Mouse (Mus musculus) hindbrain, postnatal 0 days (tissue): Measurements from ENCODE around the gene Fibcd1. TPM values are rescaled to one million over a fixed set of nuclear protein-coding genes. Genes with fewer than 3 reads are reported as not detected.

Experiments used
- ATAC-seq: fragments of 200-750 bp; cut with Nextera tagmentation; 2 replicates; pipeline ENCODE4 v1.8.0; 2017; ENCODE audit warnings: mild to moderate bottlenecking, moderate TSS enrichment, moderate library complexity
- DNase-seq: peaks from one replicate; pipeline ENCODE4 v3.0.0-alpha.2; 2015; ENCODE audit warnings: low spot score
- H3K27ac ChIP-seq: fragments of 300-500 bp; sonication (generic); 2 replicates; pipeline ENCODE4 v1.5.1; 2014; ENCODE audit warnings: mild to moderate bottlenecking
- H3K27me3 ChIP-seq: fragments of 300-500 bp; sonication (generic); 2 replicates; pipeline ENCODE4 v1.6.1; 2014; ENCODE audit warnings: low read length, mixed read lengths; ENCODE audit not compliant: insufficient read depth
- H3K36me3 ChIP-seq: fragments of 300-500 bp; sonication (generic); 2 replicates; pipeline ENCODE4 v1.6.1; 2014; ENCODE audit warnings: low read length, mixed read lengths; ENCODE audit not compliant: insufficient read depth
- H3K4me1 ChIP-seq: fragments of 300-500 bp; sonication (generic); 2 replicates; pipeline ENCODE4 v1.6.1; 2014; ENCODE audit warnings: antibody characterized with exemption, low read length, mixed read lengths; ENCODE audit not compliant: insufficient read depth
- H3K4me2 ChIP-seq: fragments of 300-500 bp; sonication (generic); 2 replicates; pipeline ENCODE4 v1.6.1; 2014; ENCODE audit warnings: low read depth, mild to moderate bottlenecking, low read length, moderate library complexity, mixed read lengths
- H3K4me3 ChIP-seq: fragments of 300-500 bp; sonication (generic); 2 replicates; pipeline ENCODE4 v1.5.1; 2014; ENCODE audit warnings: low read length
- H3K9ac ChIP-seq: fragments of 300-500 bp; sonication (generic); replicated peaks from 2 replicates; pipeline ENCODE4 v1.6.1; 2014; ENCODE audit warnings: mild to moderate bottlenecking, low read length, moderate library complexity, mixed read lengths
- H3K9me3 ChIP-seq: fragments of 300-500 bp; sonication (generic); 2 replicates; pipeline ENCODE4 v1.6.1; 2016; ENCODE audit warnings: low read length, mixed read lengths
- CTCF ChIP-seq: IDR thresholded peaks from 2 replicates; pipeline ENCODE4 v1.5.1; 2016; ENCODE audit warnings: antibody characterized with exemption, control low read depth, low read depth
- WGBS: fragments of 180-500 bp; shearing (Covaris S2); extraction: QIAGEN DNeasy Blood & Tissue Kit; methylation state at CpG from one replicate; pipeline ENCODE4 v1.1.7; 2014; 5-methylcytosine and 5-hydroxymethylcytosine counted together
- polyA plus RNA-seq: library from polyadenylated mRNA; unstranded; fragments of >200 nt; fragmentation: Nextera tagmentation; extraction: Ambion mirVana; gene quantifications from 2 replicates; pipeline ENCODE4 v1.2.1, GENCODE M21; 2015
- total RNA-seq: library from RNA; depleted of rRNA; stranded (reverse); fragments of >200 nt; gene quantifications from 2 replicates; pipeline ENCODE4 v1.2.3, GENCODE M21; 2014; rRNA removed

The Fibcd1 gene
- total RNA-seq: 27.3 and 28.9 TPM in 2 replicates
- polyA plus RNA-seq: 8.7 and 9.1 TPM in 2 replicates

DNA sequence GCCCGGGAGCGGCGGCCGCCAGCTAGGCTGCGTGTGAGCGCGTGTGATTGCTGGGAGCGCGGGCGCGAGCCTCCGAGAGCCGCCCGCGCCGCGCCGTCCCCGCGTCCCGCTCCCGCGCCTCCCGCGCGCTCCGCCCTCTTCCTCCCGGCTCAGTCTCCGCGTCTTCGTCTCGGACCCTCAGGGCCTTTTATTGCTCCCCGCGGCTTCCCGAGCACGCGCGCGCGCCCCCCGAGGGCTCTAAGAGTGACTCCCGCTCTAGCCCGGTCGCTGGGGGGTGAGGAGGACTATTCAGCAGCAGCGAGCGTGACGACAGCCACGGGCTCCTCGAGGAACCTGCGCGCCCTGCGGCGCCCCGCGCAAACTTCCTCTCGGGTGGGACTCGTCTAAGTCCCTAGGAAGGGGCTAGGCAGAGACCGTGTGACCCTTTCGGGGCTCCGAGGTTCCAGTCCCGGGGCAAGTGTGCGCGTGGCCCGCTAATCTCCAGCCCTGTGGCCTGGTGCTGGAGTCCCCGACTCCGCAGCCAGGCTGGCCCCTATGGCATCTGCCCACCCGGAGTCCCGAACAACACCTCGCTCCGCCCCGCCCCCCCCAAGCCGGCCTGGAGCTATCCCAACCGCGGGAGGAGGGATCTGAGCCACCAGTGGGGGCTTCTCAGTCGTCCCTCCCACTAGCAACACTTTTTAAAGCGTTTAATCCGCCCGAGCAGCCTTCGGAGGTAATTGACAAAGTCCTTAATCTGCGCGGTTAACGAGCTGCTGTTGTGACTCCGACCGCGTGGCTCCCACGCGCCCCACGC lies at the start of gene Fibcd1:
Fibcd1 (minus strand) TSS at position 110 of the 796 bp plus-strand sequence.
- Histone ChIP-seq H3K27ac (no peak within 1 kb of the TSS), H3K4me1 (peaks cover 10% of the 10 kb centered on the region; the same call in 1 of the 2 replicates), H3K4me2 (peak within 1 kb of the TSS; percentile 86), H3K9ac (peak within 1 kb of the TSS; percentile 58), H3K36me3 (no peaks in the 10 kb centered on the region), H3K4me3 (peak within 1 kb of the TSS; percentile 51), H3K27me3 (no peaks in the 10 kb centered on the region), H3K9me3 (no peaks in the 10 kb centered on the region)
- TF ChIP-seq CTCF: no peak
- DNase-seq: peak; percentile 63
- under 1% methylated on average over 79 of the region's 88 CpGs for WGBS
- peak; percentile 44 for ATAC-seq

DNA sequence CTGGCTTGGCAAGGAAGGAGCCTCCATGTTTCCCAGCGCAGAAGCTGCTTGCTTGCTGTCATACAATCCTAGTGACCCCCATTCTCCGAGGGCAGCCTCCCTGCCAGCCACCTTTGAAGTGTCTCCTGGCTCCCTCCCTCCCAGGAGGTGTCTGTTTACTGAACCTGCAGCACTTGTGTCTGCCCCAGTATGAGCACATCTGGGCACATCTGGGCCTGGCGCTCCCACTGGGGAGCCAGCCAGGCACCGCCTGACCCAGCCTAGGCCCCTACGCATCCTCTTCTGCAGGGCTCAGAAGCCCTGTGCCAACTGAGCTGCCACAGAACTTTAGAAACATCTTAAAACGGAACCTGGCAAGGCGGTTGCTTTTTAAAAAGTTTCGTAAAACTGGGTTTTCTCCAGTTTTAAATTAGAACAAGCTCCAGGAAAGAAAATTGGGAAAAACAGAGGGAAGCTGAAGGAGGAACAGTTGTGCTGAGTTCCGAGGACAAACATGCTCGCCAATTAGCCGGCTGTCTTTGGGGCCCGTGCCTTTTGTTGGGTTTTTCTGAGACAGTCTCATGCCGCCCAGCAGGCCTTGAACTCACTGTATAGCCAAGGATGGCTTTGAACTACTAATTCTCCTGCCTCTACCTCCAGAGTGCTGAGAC lies 48.5 kb upstream of the Fibcd1 start:
- DNase-seq: no peak
- no peak for ATAC-seq
- TF ChIP-seq CTCF: no peak
- Histone ChIP-seq H3K9ac (no peak overlapping the region), H3K4me1 (no peaks in the 10 kb centered on the region), H3K4me2 (no peak overlapping the region), H3K4me3 (no peak overlapping the region), H3K27me3 (no peaks in the 10 kb centered on the region), H3K9me3 (no peaks in the 10 kb centered on the region), H3K36me3 (no peaks in the 10 kb centered on the region), H3K27ac (no peak overlapping the region)
- WGBS: 53% methylated on average over 13 of the region's 13 CpGs

DNA sequence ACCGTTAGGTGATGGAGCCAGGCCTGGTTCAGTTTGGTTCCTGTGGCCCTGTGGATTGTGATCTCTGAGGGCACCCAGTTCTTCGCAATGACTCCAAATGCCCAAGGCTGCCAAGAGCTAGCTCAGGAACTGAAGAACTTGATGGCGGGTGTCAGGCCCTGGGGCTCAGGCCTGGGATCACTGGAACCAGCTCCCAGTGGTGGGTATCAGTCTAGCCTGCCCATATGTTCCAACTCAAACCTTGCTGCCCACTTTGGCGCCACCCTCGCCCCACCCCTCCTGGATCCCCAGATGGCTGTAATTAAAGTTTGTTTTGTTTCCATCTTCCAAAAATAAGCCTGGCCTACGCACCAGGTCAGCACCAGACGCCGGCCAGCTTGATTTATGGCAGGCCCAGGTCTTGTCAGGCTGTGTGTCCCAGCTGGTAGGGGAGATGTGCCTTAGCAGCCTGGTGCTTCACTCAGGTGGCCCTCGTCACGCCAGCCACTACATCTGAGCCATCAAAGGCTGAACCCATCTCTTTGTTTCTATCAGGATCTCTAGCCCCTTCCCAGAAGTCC lies 47.4 kb upstream of the Fibcd1 start:
- 67% methylated on average over 10 of the region's 10 CpGs for WGBS

DNA sequence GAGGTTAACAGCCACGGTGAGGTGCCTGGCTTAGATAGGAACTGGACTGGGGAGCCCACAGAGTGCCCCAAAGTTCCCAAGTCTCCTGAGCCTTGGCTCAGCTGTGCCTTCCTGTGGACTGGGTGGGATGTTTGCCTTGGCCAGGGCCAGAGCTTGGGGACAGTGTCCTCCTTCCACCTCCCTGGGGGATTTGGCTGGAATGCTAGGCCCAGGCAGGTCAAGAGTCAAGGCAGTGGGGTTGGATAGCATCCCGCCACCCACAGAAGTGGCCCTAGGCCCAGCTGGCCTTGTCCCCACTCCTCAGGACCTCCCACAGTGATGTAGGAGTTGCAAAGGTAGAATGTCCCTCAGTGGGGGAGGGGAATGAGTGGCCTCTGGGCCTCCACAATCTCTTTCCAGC lies 45.4 kb upstream of the Fibcd1 start:
- H3K9ac ChIP-seq: no peak overlapping the region
- DNase-seq: no peak
- no peaks in the 10 kb centered on the region for H3K4me1 ChIP-seq
- no peaks in the 10 kb centered on the region for H3K9me3 ChIP-seq
- no peak for TF ChIP-seq CTCF
- H3K27ac ChIP-seq: no peak overlapping the region
- H3K4me2 ChIP-seq: no peak overlapping the region
- H3K36me3 ChIP-seq: no peaks in the 10 kb centered on the region
- no peak for ATAC-seq
- peaks cover 21% of the 10 kb centered on the region for H3K27me3 ChIP-seq
- 89% methylated on average over 2 of the region's 2 CpGs for WGBS
- H3K4me3 ChIP-seq: no peak overlapping the region

More for the DNA sequence above, 47.4 kb upstream of the Fibcd1 start:
- H3K9me3 ChIP-seq: no peaks in the 10 kb centered on the region
- TF ChIP-seq CTCF: no peak
- no peaks in the 10 kb centered on the region for H3K4me1 ChIP-seq
- no peak overlapping the region for H3K27ac ChIP-seq
- H3K36me3 ChIP-seq: no peaks in the 10 kb centered on the region
- H3K9ac ChIP-seq: no peak overlapping the region
- H3K27me3 ChIP-seq: peaks cover 5% of the 10 kb centered on the region; the same call in 1 of the 2 replicates
- ATAC-seq (no peak), DNase-seq (no peak)
- no peak overlapping the region for H3K4me3 ChIP-seq
- no peak overlapping the region for H3K4me2 ChIP-seq

DNA sequence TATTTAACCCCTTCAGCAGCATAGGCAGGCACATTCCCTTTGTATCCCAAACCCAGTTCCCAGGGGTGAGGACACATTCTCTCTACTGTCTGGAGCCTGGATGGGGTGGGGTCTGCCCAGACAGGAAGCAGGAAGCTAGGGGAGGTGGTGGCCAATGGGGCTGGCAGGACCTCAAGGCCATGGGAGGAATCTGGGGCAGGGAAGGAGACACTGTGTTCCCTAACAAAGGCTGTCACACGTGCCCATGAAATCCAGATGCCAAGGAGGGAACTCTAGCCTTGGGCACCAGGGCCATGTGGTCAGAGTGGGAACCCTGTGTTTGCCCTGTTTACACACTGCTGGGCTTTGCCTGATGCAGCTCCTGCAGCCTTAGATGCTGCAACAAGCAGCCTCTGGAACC lies 43.1 kb upstream of the Fibcd1 start:
- Histone ChIP-seq H3K4me3 (no peak overlapping the region), H3K9ac (no peak overlapping the region), H3K27me3 (peaks cover 21% of the 10 kb centered on the region), H3K9me3 (no peaks in the 10 kb centered on the region), H3K36me3 (no peaks in the 10 kb centered on the region), H3K4me2 (no peak overlapping the region), H3K4me1 (no peaks in the 10 kb centered on the region), H3K27ac (no peak overlapping the region)
- no peak for TF ChIP-seq CTCF
- 39% methylated on average over 1 of the region's 1 CpGs for WGBS
- no peak for DNase-seq
- no peak for ATAC-seq

DNA sequence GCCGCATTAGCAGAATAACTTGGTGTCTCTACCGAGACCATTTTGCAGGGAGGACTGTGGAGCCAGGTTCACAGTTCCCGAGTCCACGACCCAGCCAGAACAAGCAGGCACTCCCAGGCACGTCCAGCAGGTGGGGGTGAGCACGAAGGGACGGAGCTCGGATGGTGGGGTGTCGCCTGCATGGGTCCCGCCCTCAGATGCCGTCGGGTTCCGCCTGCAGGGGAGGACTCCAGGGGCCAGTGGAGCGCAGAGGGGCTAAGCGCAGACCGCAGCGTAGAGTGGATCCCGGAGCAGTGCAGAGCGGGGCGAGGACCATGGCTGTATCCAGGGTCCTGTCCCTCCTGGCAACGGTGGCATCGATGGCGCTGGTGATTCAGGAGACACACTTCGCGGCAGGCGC lies 41.2 kb upstream of the Fibcd1 start, which contains the start of gene Lamc3:
Lamc3 (plus strand) TSS at position 262 of the 400 bp plus-strand sequence.
- Histone ChIP-seq H3K9ac (no peak within 1 kb of the TSS), H3K4me3 (peak within 1 kb of the TSS; percentile 16; the same call in 1 of the 2 replicates), H3K4me2 (peak within 1 kb of the TSS; percentile 24; the same call in 1 of the 2 replicates), H3K4me1 (no peaks in the 10 kb centered on the region), H3K9me3 (no peaks in the 10 kb centered on the region), H3K27ac (no peak within 1 kb of the TSS), H3K36me3 (no peaks in the 10 kb centered on the region), H3K27me3 (peaks cover 22% of the 10 kb centered on the region)
- DNase-seq (no peak), ATAC-seq (peak; percentile 37)
- TF ChIP-seq CTCF: peak; percentile 75
- WGBS: 8% methylated on average over 26 of the region's 26 CpGs
